Mouse (Mus musculus): ENCODE data around the gene Gm26938.

Gm26938 gene

DNA sequence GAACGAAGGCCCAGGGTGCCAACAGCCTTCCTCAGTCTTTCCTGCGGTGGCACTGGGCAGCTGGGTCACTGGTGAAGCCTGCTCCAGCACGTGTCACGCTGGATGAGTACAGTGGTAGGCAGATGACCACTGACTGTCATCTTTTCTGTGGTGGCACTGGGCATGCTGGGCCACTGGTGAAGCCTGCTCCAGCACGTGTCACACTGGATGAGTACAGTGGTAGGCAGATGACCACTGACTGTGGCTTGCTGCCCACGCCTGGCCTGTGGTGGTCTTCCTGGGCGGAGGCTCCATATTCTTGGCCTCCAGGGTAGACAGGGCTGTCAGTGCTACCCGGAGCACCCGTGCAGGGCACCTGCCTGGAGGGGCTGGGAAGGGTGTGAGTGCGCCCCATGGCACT, 24.3 kb downstream of the Gm26938 start:
- ChIA-PET CTCF (no interaction called here), POLR2A (interaction anchor here in 1 of 4 experiments (1.9 to 2.6 kb wide), 2 partner anchors 8 to 10 kb away, joined by 5 to 9 read pairs; partner anchors contain the start of gene Mafk)

DNA sequence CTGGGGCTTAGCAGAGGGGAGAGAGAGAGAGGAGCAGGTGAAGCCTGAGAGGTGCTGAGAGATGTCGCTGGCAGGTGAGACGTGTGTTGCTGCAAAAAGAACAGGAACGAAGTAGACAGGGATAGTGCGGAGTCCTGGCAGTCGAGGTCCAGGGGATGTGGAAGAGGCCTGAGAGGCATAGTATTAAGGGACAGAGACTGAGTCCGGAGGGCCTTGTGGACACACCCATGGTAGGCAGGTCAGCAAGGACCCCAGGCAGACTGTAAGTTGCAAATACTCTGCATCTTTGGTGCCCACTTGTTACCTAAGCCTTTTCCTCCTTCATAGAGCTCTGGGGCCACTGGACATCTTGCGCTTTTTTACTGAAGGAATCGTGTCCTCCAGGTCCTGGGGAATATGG, 25.0 kb downstream of the Gm26938 start:
- CTCF ChIA-PET = interaction anchor here in 1 of 4 experiments (1.3 kb wide), 1 partner anchor 130 kb away, joined by 3 read pairs; no protein-coding TSS in a partner anchor
- POLR2A ChIA-PET = interaction anchor here in 2 of 4 experiments (1.1 to 1.9 kb wide), 5 partner anchors 9 to 617 kb away, joined by 3 to 6 read pairs (median 4); partner anchors contain the start of genes Mafk (in 2 of the 2) and Ints1 (in 1 of the 2)

DNA sequence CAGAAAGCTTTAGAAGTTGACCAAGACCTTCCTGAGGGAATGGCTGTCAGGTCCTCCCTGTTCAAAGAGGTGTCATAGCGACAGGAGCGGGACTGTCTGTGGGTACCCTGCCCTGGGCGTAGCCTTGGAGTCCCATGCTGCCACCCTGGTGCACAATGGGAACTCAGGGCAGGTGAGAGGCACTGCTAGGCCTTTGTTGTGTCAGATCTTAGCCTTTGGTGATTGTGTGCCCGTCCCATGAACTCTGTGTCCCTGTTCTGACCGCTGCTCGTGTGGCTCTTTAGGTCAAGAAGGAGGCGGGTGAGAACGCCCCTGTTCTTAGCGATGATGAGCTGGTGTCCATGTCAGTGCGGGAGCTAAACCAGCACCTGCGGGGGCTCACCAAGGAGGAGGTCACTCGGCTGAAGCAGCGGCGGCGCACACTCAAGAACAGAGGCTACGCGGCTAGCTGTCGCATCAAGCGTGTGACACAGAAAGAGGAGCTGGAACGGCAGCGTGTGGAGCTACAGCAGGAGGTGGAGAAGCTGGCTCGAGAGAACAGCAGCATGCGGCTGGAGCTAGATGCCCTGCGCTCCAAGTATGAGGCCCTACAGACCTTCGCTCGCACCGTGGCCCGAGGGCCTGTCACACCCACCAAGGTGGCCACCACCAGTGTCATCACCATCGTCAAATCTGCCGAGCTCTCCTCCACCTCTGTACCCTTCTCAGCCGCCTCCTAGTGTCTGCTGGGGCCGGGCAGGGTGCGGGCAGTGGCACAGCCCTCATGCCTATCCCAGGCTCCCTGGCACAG, 26.2 kb downstream of the Gm26938 start:
- ChIA-PET CTCF (interaction anchor here (0.6 to 1.4 kb wide), 8 partner anchors 18 to 319 kb away, joined by 3 to 15 read pairs (median 3); partner anchors contain the start of gene Ints1 (in 1 of the 4)), POLR2A (interaction anchor here in 2 of 4 experiments (0.7 to 1.9 kb wide), 12 partner anchors 8 to 1006 kb away, joined by 3 to 6 read pairs (median 4); partner anchors contain the start of genes Mafk (in 2 of the 2) and Ints1 (in 1 of the 2))

DNA sequence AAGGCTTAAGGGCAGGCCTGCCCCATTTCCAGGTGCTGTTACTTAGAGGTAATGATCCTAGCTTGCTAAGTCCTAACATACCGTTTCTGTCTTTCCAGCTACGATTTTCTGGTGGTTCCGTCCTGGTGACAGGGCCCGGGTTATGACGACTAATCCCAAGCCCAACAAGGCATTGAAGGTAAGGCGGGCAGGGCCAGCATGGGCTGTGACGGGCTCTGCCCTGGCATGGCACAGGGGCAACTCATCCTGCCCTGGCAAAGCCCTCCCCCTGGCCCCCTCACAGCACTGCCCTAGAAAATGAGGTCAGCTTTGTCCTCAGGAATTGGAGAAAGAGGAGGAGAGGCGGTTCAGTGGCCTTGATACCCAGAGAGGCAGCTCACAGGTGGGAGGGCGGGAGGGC, 27.2 kb downstream of the Gm26938 start:
- POLR2A ChIA-PET = interaction anchor here in 1 of 4 experiments (0.6 to 1.4 kb wide), 3 partner anchors 69 to 1007 kb away, joined by 3 to 4 read pairs (median 3); no protein-coding TSS in a partner anchor
- CTCF ChIA-PET = interaction anchor here in 3 of 4 experiments (0.6 to 0.7 kb wide), 3 partner anchors 10 to 318 kb away, joined by 3 to 15 read pairs (median 5); no protein-coding TSS in a partner anchor

DNA sequence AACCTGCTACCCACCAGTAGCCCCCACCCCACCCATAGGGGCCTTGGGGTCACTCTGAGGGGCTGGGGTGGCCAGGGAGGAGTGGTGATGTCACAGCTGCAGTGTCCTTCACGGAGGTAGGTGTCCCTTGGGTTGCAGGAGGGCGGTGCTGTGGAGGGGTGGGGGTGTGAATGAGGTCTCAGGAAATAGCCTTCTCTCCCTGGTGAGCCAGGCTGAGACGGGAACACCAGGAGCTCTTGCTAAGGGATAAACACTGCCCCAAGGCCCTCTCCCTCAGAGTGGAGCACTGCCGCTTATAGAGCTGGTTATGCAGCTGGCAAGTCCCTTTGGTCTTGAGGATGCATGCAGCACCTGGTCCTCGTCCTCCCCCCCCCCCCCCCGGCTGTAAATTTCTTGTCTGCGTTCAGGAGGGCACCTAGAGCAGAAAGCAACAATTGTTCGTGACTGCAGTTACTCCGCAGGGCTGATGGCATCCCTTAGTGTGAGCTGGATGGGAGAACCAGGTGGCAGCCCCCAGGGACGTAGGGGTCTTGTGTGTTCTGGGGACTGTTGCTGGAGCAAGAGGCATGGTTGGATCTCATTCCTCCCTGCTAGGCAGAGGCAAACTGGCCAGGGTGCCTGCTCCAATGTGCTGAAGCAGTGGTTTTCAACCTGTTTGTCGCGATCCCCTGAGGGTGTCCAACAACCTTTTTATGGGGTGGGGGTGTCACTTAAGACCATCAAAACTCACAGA, 27.9 kb downstream of the Gm26938 start:
- POLR2A ChIA-PET = no interaction called here
- CTCF ChIA-PET = interaction anchor here (0.6 to 0.8 kb wide), 7 partner anchors 11 to 1178 kb away, joined by 3 to 10 read pairs (median 5); no protein-coding TSS in a partner anchor

DNA sequence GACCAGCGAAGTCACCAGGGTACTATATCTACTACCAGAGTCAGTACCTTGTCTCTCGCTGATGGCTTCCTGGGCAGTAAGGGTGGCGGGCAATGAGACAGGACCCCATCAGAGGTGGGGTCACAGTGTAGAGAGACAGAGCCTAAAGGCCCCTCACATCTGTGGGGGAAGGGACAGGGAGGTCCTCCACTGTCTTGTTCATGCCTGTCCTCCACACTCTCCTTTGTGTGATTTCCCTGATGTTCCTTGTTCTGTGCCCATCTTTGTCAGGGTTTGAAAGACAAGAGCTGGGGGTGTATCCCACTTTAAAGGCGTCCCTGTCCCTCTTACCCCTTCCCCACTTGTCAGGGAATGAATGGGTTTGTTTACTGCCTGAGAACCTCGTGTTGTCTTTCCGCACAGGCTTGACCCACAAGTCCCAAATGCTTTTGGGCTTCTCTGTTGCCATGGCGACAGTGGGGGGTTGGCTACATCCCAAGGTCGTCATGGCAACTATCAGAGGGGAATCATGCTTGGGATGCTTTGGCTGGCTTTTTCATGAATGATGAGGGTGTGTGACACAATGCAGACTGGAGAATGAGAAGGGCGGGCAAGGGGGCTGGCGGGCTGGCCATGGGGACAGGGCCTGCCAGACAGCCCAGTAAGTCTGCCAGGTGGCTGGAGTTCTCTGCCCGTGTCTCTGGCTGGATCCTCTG, 28.6 kb downstream of the Gm26938 start:
- POLR2A ChIA-PET = interaction anchor here in 1 of 4 experiments (1.1 kb wide), 1 partner anchor 8 kb away, joined by 4 read pairs; no protein-coding TSS in a partner anchor
- CTCF ChIA-PET = interaction anchor here in 2 of 4 experiments (0.7 to 1.7 kb wide), 4 partner anchors 12 to 145 kb away, joined by 4 to 10 read pairs (median 6); no protein-coding TSS in a partner anchor

DNA sequence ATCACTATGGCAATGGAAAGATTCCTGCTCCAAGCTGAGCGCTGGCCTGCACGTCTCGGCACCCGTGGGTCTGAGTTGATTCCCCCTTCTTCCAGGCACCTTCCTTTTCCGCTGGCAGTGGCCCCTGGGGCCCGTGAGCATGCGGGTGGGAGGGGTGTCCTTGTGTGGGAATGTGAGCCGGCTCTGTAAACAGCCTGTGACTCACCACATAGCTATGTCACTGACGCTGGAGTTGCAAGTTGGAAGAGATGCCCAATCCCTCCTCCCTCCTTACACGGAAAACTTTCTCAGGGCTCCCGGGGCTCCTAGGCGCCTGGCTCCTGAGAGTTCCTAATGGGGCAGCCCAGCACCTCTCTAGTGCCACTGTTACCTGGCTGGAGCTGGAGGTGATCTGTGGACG, 29.3 kb downstream of the Gm26938 start:
- POLR2A ChIA-PET = interaction anchor here in 3 of 4 experiments (0.6 to 2.0 kb wide), 6 partner anchors 9 to 392 kb away, joined by 4 to 5 read pairs (median 4); partner anchors contain the start of genes Ints1 (in 1 of the 3) and Psmg3 (in 1 of the 3)
- CTCF ChIA-PET = interaction anchor here in 1 of 4 experiments (1.7 kb wide), 1 partner anchor 21 kb away, joined by 4 read pairs; no protein-coding TSS in a partner anchor

DNA sequence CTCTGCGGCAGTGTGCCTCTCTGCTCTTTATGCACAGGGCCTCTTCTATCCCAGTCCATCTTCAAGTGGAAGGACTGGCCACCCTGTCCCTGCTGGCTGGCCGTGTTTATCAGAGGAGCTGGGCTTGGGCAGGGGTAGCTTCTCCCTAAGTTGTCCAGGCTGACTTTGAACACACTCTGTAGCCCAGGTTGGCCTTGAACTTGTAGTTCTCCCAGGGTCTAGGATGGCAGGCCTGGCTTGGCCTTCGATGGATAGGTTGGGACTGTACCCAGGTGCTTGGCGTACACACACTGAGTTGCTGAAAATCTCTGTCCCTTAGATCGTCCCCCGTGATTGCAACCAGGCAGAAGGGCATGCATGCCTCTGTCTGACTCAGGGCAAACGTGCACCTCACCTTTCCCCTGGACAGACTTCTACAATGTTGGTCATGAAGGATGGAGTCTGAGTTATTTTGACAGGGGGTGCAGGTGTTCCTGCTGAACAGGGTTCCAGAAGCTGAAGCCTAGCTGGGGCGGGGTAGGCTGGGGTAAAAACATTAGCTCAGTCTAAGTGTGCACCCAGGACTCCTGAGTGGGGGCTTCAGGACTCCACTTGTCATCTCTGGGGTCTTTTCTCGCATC, 30.1 kb downstream of the Gm26938 start:
- POLR2A ChIA-PET = interaction anchor here in 3 of 4 experiments (0.6 to 2.0 kb wide), 6 partner anchors 9 to 393 kb away, joined by 4 to 5 read pairs (median 4); partner anchors contain the start of genes Ints1 (in 1 of the 3) and Psmg3 (in 1 of the 3)

DNA sequence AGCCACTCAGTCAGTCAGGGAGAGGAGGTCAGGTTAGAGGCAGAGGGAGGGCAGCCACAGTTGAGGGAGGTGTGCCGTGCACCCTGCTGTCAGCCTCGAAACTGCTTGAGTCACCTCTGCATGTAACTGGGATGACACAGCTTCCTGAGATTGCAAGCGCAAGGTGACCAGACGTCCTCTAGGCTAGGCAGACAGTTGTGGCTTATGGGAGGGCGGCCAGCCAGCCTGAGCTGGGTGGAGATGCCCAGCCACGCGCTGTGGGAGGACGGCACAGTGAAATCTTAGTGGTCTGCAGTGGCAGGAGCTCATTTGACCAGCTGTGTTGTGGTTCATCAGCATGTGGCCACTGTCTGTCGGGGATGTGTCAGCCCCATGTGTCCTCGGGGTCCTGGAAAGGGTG, 31.3 kb downstream of the Gm26938 start:
- CTCF ChIA-PET = interaction anchor here in 3 of 4 experiments (0.6 to 2.2 kb wide), 6 partner anchors 9 to 40 kb away, joined by 3 to 6 read pairs (median 4); no protein-coding TSS in a partner anchor
- POLR2A ChIA-PET = interaction anchor here in 2 of 4 experiments (0.8 to 2.0 kb wide), 4 partner anchors 11 to 31 kb away, joined by 3 to 5 read pairs (median 3); partner anchors contain the start of genes Gm26938 (in 1 of the 2), Ints1 (in 1 of the 2) and Psmg3 (in 1 of the 2)

More for the DNA sequence above, 30.1 kb downstream of the Gm26938 start:
- CTCF ChIA-PET = interaction anchor here in 1 of 4 experiments (1.7 kb wide), 1 partner anchor 22 kb away, joined by 4 read pairs; no protein-coding TSS in a partner anchor

DNA sequence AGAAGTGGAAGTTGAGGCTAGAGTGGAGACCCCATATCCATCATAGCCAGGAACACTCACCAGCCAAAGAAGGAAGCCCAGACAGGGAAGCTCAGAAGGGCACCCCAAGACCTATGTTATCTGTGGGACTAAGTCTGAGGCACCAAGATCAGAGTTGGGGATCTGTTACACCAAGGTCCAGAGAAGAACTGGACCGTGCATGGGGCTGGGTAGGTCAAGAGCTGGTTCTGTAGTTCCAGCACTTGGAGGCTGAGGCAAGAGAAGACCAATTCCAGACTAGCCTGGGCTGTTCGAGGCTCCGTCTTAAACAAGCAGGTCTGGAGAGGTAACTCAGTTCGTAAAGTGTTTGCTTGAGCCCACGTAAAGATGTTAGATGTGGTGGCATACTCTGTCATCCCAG, 32.1 kb downstream of the Gm26938 start:
- POLR2A ChIA-PET = interaction anchor here in 3 of 4 experiments (0.8 to 1.3 kb wide), 7 partner anchors 9 to 1042 kb away, joined by 3 to 9 read pairs (median 3); partner anchors contain the start of genes Gm26938 (in 1 of the 3), Ints1 (in 1 of the 3) and Psmg3 (in 1 of the 3)
- CTCF ChIA-PET = interaction anchor here (0.6 to 2.2 kb wide), 4 partner anchors 10 to 49 kb away, joined by 4 to 6 read pairs (median 4); no protein-coding TSS in a partner anchor

DNA sequence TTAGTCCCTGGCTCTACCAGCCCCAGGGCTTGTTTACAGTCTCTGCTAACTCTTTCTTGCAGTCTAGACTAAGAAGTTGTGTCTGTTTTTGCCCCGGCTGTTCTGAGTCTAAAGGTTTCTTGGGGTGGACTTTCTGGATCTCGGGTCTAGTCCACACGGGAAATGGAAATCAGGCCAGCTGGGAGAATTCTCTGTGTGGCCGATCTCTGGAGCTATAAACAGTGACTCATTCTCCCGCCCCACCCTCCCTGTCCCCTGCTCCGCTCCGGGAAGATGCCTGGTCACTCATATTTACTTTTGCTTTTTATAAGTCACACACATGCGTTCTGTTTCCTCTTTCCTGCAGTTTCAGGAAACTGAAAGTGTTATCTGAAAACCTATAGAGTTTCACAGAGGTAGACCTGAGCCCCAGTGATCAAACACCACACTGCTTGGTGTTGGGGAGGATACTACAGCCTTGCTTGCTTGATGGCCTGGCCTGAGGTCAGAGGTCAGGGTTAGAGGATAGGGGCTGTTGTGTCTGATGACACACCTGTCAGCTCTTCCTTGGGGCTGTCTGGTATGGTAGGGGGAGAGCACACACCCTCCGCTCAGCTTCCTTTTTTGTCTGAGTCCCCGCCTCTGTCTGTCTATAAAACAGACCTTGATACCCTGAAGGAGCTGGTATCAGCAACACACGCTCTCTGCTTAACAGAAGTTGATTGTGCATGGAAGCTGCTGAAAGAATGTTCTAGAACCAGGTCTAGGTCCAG, 32.7 kb downstream of the Gm26938 start:
- POLR2A ChIA-PET = interaction anchor here in 3 of 4 experiments (0.6 to 2.6 kb wide), 12 partner anchors 7 to 1041 kb away, joined by 3 to 9 read pairs (median 4); partner anchors contain the start of genes Ints1 (in 2 of the 3), Mad1l1 (in 1 of the 3), Nudt1 (in 1 of the 3) and Tmem184a (in 1 of the 3)
- CTCF ChIA-PET = interaction anchor here in 3 of 4 experiments (0.9 to 2.2 kb wide), 5 partner anchors 10 to 38 kb away, joined by 3 to 6 read pairs (median 5); no protein-coding TSS in a partner anchor

DNA sequence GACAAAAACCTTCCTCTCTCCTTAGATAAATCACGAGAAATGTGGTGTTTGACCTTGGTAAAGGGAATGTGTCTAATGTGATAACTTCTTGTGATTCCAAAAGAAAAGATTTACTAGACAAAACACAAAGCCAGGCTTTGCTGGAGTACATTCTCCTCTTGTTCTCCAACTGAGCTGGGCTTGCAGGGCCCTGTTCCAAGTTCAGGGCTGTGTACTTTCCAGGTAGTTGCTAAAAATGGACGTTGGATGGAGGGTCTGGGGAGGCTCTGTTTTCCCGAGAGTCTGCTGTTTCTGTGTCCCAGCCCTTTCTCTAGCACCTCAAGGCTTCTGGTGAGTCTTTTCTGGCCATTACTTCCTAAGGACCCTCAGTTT, 33.3 kb downstream of the Gm26938 start:
- ChIA-PET POLR2A (interaction anchor here in 3 of 4 experiments (0.6 to 2.6 kb wide), 11 partner anchors 7 to 528 kb away, joined by 3 to 9 read pairs (median 5); partner anchors contain the start of genes Ints1 (in 2 of the 3), Mad1l1 (in 1 of the 3), Nudt1 (in 1 of the 3) and Tmem184a (in 1 of the 3)), CTCF (interaction anchor here in 3 of 4 experiments (0.9 to 2.1 kb wide), 5 partner anchors 11 to 24 kb away, joined by 3 to 5 read pairs (median 3); no protein-coding TSS in a partner anchor)

DNA sequence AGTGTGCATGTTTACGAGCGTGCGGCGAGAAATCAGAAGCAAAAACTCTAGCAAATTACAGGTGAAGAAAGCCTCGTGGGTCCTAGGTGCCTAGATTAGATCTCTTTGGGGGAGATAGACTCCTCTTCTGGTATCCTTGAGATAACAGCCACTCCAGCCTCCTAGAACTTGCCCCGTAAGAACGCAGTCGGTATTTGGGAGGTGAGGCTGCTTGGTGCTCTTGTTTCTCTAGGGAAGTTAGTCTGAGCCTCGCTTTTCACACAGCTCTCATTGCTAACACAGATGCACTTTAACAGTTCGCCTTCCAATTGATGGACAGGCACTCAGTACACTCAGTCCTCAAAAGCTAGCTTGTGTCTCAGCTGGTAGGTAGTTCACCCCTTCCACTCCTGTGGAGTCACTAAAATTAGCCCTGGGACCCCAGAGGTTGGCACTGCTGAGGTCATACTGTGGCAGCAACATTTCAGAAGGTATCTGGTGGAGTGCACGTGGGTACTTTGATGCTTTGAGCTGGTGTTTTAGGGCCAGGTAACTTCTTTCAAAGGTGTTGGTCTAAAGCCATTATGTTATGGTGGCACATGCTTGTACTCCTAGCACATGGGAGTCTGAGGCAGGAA, 33.9 kb downstream of the Gm26938 start:
- ChIA-PET POLR2A (interaction anchor here in 3 of 4 experiments (0.6 to 2.6 kb wide), 13 partner anchors 8 to 540 kb away, joined by 3 to 9 read pairs (median 4); partner anchors contain the start of genes Ints1 (in 2 of the 3), Get4 (in 1 of the 3), Tmem184a (in 1 of the 3) and Zfand2a (in 1 of the 3)), CTCF (interaction anchor here in 3 of 4 experiments (1.1 to 2.1 kb wide), 4 partner anchors 11 to 17 kb away, joined by 3 to 5 read pairs (median 3); no protein-coding TSS in a partner anchor)

DNA sequence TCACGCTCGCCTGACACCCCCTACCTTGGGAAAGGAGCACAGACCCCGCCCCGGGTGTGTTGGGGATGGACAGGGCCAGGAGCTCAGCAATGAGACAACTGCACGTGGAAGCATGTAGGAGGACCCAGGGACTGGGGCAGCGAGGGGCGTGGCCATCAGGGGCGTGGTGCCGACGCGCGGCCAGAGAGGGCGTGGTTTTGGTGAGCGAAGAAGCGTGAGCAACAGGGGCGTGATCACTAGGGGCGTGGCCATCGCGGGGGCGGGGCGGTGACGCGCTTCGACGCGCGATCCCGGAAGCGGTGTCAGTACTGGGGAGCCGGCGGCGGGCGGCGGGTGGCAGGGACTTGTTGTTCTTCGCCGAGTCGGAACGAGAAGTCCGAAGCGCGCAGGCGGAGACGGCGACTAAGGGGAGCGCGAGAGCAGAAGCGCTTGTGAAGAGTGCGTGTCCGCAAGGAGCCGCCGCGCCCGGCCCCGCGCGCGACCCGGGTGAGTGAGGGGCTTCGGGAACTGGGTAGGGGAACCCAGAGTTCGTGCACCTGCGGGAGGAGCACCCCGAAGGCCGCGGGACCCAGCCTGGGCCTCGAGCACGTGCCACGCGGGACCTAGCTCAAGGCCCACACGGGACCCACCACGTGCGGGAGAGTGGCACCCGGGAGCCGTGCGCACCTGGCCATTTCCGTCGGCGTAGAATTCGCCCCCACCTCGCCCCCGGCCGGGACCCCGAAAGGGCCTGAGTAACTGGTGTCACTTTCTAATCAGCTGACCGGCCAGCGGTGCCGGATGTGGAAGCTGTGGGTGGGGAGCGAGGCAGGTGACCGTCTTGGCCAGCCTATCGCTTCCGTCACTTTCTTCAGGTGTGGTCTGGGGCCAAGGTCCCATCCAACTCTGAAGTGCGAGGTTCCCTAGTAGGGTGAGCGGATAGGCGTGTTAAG, 34.7 kb downstream of the Gm26938 start, which contains the start of gene Mafk:
Mafk (plus strand) TSS at position 287 of the 932 bp plus-strand sequence.
- ChIA-PET POLR2A (interaction anchor here in 2 of 4 experiments (0.6 to 2.6 kb wide), 18 partner anchors 9 to 627 kb away, joined by 3 to 9 read pairs (median 4); partner anchors contain the start of genes Ints1 (in 2 of the 2), Get4 (in 1 of the 2), Snx8 (in 1 of the 2) and Zfand2a (in 1 of the 2)), CTCF (interaction anchor here in 3 of 4 experiments (0.5 to 2.1 kb wide), 6 partner anchors 12 to 199 kb away, joined by 3 to 5 read pairs (median 3); partner anchors contain the start of gene Ints1 (in 1 of the 3))
